Mouse (Mus musculus): ENCODE results near the gene Clic3. TPM values are rescaled to one million over a fixed set of nuclear protein-coding genes. Genes with fewer than 3 reads are reported as not detected.

The Clic3 gene
- polyA plus RNA-seq, 1 experiment: 104 TPM

DNA sequence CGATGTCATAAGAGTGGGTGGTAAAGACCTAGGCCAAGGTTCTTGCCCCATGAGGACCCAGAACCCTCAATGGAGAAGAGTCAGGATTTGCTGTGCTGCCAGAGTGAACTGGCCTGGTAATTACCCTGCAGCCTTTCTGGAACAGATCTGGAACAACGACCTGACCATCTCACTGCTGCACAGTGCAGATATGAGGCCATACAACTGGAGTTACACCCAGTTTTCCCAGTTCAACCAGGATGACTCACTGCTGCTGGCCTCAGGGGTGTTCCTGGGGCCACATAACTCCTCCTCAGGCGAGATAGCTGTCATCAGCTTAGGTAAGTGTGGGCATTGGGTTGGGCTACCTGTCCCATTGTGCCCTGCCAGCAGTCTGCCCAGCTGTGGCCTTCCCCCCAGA lies 46.1 kb downstream of the Clic3 start:
- no peak for TF ChIP-seq CTCF (conservative IDR thresholded peaks at IDR 0.05; ENCODE audit: insufficient read depth, insufficient read length, low read depth, low read length)
- no peak for TF ChIP-seq POLR2A (IDR thresholded peaks at IDR 0.05; ENCODE audit: low read depth, low read length)
- no peak overlapping the region for H3K27ac ChIP-seq (ENCODE audit: insufficient read depth, low read depth, low read length)
- no peaks in the 10 kb centered on the region for H3K27me3 ChIP-seq (replicated peaks; ENCODE audit: control insufficient read depth, insufficient read depth, low read length)
- WGBS: 80% methylated on average over 3 of the region's 3 CpGs
- H3K4me1 ChIP-seq (ENCODE audit: control insufficient read depth, insufficient read depth, low read length): peaks cover 11% of the 10 kb centered on the region; the same call in 1 of the 2 replicates
- DNase-seq: no peak
- no peak overlapping the region for H3K4me3 ChIP-seq (ENCODE audit: insufficient read depth, low read depth, low read length)
- no peaks in the 10 kb centered on the region for H3K36me3 ChIP-seq (ENCODE audit: control insufficient read depth, insufficient read depth, low read length)

DNA sequence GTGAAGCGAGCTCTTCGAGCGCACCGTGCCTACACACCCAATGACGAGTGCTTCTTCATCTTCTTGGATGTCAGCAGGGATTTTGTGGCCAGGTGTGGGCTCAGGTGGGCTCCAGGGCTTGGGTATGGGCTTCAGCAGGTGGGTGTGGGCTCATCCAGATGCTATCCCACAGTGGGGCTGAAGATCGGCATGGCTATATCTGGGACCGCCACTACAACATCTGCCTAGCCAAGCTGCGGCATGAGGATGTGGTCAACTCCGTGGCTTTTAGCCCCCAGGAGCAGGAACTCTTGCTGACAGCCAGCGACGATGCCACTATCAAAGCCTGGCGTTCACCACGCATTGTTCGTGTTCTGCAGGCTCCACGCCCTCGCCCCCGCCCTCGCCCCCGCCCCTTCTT lies 47.9 kb downstream of the Clic3 start:
- Histone ChIP-seq H3K4me1 (ENCODE audit: control insufficient read depth, insufficient read depth, low read length) (peaks cover 11% of the 10 kb centered on the region; the same call in 1 of the 2 replicates), H3K36me3 (ENCODE audit: control insufficient read depth, insufficient read depth, low read length) (no peaks in the 10 kb centered on the region), H3K27me3 (replicated peaks; ENCODE audit: control insufficient read depth, insufficient read depth, low read length) (no peaks in the 10 kb centered on the region), H3K27ac (ENCODE audit: insufficient read depth, low read depth, low read length) (no peak overlapping the region), H3K4me3 (ENCODE audit: insufficient read depth, low read depth, low read length) (no peak overlapping the region)
- 96% methylated on average over 19 of the region's 19 CpGs for WGBS
- TF ChIP-seq POLR2A (IDR thresholded peaks at IDR 0.05; ENCODE audit: low read depth, low read length) (no peak), CTCF (conservative IDR thresholded peaks at IDR 0.05; ENCODE audit: insufficient read depth, insufficient read length, low read depth, low read length) (no peak)
- no peak for DNase-seq

DNA sequence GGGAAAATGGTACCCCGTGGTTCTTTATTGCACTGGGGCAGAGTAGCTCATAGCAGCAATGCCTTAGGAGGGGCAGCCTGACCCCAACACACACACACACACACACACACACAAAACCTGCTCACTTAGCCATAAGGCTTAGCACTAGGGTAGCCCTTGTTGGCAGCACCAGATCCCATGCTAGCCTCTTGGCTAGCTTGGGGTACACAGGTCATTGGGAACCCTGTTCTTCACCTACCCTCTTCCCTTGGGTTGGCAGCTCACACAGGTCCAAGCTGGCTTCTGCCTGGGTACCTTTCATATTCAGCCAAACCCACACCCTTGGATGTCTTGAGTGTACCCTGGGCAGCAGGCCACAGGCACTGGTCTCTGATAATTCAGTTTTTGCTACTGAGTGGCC lies 48.4 kb downstream of the Clic3 start:
- no peak overlapping the region for H3K27ac ChIP-seq (ENCODE audit: insufficient read depth, low read depth, low read length)
- H3K4me1 ChIP-seq (ENCODE audit: control insufficient read depth, insufficient read depth, low read length): peaks cover 9% of the 10 kb centered on the region; the same call in 1 of the 2 replicates
- DNase-seq: no peak
- no peaks in the 10 kb centered on the region for H3K27me3 ChIP-seq (replicated peaks; ENCODE audit: control insufficient read depth, insufficient read depth, low read length)
- no peak overlapping the region for H3K4me3 ChIP-seq (ENCODE audit: insufficient read depth, low read depth, low read length)
- no peaks in the 10 kb centered on the region for H3K36me3 ChIP-seq (ENCODE audit: control insufficient read depth, insufficient read depth, low read length)
- TF ChIP-seq POLR2A (IDR thresholded peaks at IDR 0.05; ENCODE audit: low read depth, low read length) (no peak), CTCF (conservative IDR thresholded peaks at IDR 0.05; ENCODE audit: insufficient read depth, insufficient read length, low read depth, low read length) (no peak)
- WGBS: 79% methylated on average over 1 of the region's 1 CpGs

DNA sequence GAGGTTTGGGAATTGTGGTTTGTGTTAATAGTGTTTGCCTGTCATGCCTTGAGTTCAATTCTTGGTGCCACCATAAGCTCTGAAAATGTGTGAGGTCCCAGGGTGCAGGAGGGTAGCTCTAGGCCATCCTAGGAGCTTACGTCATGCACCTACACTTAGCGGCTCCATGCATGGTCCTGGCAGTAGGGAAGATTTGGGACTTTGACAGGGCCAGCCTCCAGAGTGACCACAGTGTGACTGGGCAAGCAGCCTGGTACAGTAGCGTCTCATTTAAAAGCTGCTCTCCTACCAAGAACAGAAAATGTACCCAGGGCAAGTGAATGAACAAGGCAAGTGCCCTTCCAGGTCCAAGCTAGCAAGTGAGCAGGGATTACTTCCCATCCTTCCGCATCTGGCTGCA lies 49.2 kb downstream of the Clic3 start:
- H3K36me3 ChIP-seq (ENCODE audit: control insufficient read depth, insufficient read depth, low read length): no peaks in the 10 kb centered on the region
- WGBS: 97% methylated on average over 4 of the region's 4 CpGs
- H3K4me1 ChIP-seq (ENCODE audit: control insufficient read depth, insufficient read depth, low read length): 0 out of 2 replicates have a peak, but pooled peaks cover 6% of the 10 kb centered on the region
- no peaks in the 10 kb centered on the region for H3K27me3 ChIP-seq (replicated peaks; ENCODE audit: control insufficient read depth, insufficient read depth, low read length)
- no peak overlapping the region for H3K4me3 ChIP-seq (ENCODE audit: insufficient read depth, low read depth, low read length)
- no peak for DNase-seq
- H3K27ac ChIP-seq (ENCODE audit: insufficient read depth, low read depth, low read length): no peak overlapping the region
- TF ChIP-seq CTCF (conservative IDR thresholded peaks at IDR 0.05; ENCODE audit: insufficient read depth, insufficient read length, low read depth, low read length): no peak
- no peak for TF ChIP-seq POLR2A (IDR thresholded peaks at IDR 0.05; ENCODE audit: low read depth, low read length)

DNA sequence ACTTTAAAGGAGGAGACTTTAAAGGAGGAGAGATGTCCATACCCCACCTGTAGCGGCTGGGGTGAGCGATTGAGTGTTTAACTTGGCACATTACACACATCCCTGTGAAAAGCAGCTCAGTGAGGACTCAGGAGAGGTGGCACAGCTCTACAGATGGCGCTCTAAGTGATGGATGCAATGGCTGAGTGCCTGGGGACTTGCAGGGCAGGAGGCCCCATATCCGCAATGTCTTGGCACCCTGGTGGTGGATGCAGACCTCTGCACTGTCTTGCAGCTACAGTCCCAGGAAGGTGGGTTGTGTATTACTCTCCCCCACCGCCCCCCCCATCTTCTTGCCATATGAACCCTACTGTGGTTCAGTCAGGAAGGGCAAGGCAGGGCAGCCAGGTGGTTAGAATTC lies 50.3 kb downstream of the Clic3 start:
- WGBS: 32% methylated on average over 5 of the region's 5 CpGs
- Histone ChIP-seq H3K4me1 (ENCODE audit: control insufficient read depth, insufficient read depth, low read length) (0 out of 2 replicates have a peak, but pooled peaks cover under 1% of the 10 kb centered on the region), H3K27me3 (replicated peaks; ENCODE audit: control insufficient read depth, insufficient read depth, low read length) (no peaks in the 10 kb centered on the region), H3K4me3 (ENCODE audit: insufficient read depth, low read depth, low read length) (no peak overlapping the region), H3K27ac (ENCODE audit: insufficient read depth, low read depth, low read length) (no peak overlapping the region), H3K36me3 (ENCODE audit: control insufficient read depth, insufficient read depth, low read length) (no peaks in the 10 kb centered on the region)
- TF ChIP-seq CTCF (conservative IDR thresholded peaks at IDR 0.05; ENCODE audit: insufficient read depth, insufficient read length, low read depth, low read length) (peak; percentile 48; the same call in 1 of the 2 replicates), POLR2A (IDR thresholded peaks at IDR 0.05; ENCODE audit: low read depth, low read length) (no peak)
- DNase-seq: peak; percentile 42

Other genes with a start within 250 kb of the Clic3 start
- gene Nelfb, start 245.3 kb upstream of the Clic3 start, polyA plus RNA-seq (2012; rRNA removed): 62.6 and 70.5 TPM in 2 replicates
- gene Stpg3, start 242.2 kb upstream of the Clic3 start, polyA plus RNA-seq (2012; rRNA removed): 0.42 and 0.68 TPM in 2 replicates
- gene Fam166a, start 238.1 kb upstream of the Clic3 start, polyA plus RNA-seq (2012; rRNA removed): 0.55 and 0.58 TPM in 2 replicates
- 313 and 314 TPM in 2 replicates for gene Tubb4b, start 232.1 kb upstream of the Clic3 start, polyA plus RNA-seq (2012; rRNA removed)
- 240 and 299 TPM in 2 replicates for gene Slc34a3, start 222.5 kb upstream of the Clic3 start, polyA plus RNA-seq (2012; rRNA removed)
- 0.06 and 0.12 TPM in 2 replicates for gene Rnf224, start 220.1 kb upstream of the Clic3 start, polyA plus RNA-seq (2012; rRNA removed)
- gene Rnf208, start 214.6 kb upstream of the Clic3 start, polyA plus RNA-seq (2012; rRNA removed): 49.1 and 57.9 TPM in 2 replicates
- gene Cysrt1, start 214.4 kb upstream of the Clic3 start, polyA plus RNA-seq (2012; rRNA removed): 0.66 and 1.2 TPM in 2 replicates
- gene AL732309.1, start 210.0 kb upstream of the Clic3 start, polyA plus RNA-seq (2012; rRNA removed): 13.0 and 15.2 TPM in 2 replicates
- 48.9 and 50.7 TPM in 2 replicates for gene Tmem203, start 201.4 kb upstream of the Clic3 start, polyA plus RNA-seq (2012; rRNA removed)
- 81.0 and 85.4 TPM in 2 replicates for gene Tprn, start 194.2 kb upstream of the Clic3 start, polyA plus RNA-seq (2012; rRNA removed)
- 46.2 and 48.8 TPM in 2 replicates for gene Ssna1, start 184.4 kb upstream of the Clic3 start, polyA plus RNA-seq (2012; rRNA removed)
- 82.6 and 92.3 TPM in 2 replicates for gene Anapc2, start 184.4 kb upstream of the Clic3 start, polyA plus RNA-seq (2012; rRNA removed)
- not detected in 2 replicates for gene Tmem210, start 168.7 kb upstream of the Clic3 start, polyA plus RNA-seq (2012; rRNA removed)
- gene Lrrc26, start 166.9 kb upstream of the Clic3 start, polyA plus RNA-seq (2012; rRNA removed): 2.7 and 3.0 TPM in 2 replicates
- gene Grin1, start 137.7 kb upstream of the Clic3 start, polyA plus RNA-seq (2012; rRNA removed): 0.34 and 0.41 TPM in 2 replicates
- 16.6 and 19.6 TPM in 2 replicates for gene Man1b1, start 124.5 kb upstream of the Clic3 start, polyA plus RNA-seq (2012; rRNA removed)
- 167 and 171 TPM in 2 replicates for gene Dpp7, start 100.5 kb upstream of the Clic3 start, polyA plus RNA-seq (2012; rRNA removed)
- gene Uap1l1, start 91.2 kb upstream of the Clic3 start, polyA plus RNA-seq (2012; rRNA removed): 125 and 133 TPM in 2 replicates
- 0.20 and 0.34 TPM in 2 replicates for gene Sapcd2, start 84.5 kb upstream of the Clic3 start, polyA plus RNA-seq (2012; rRNA removed)
- gene Entpd2, start 61.0 kb upstream of the Clic3 start, polyA plus RNA-seq (2012; rRNA removed): 18.8 and 23.8 TPM in 2 replicates
- gene Npdc1, start 57.5 kb upstream of the Clic3 start, polyA plus RNA-seq (2012; rRNA removed): 73.7 and 99.5 TPM in 2 replicates
- 0.19 and 0.80 TPM in 2 replicates for gene Fut7, start 33.6 kb upstream of the Clic3 start, polyA plus RNA-seq (2012; rRNA removed)
- gene Abca2, start 28.1 kb upstream of the Clic3 start, polyA plus RNA-seq (2012; rRNA removed): 51.0 and 64.0 TPM in 2 replicates
- gene Paxx, start 4.3 kb downstream of the Clic3 start, polyA plus RNA-seq (2012; rRNA removed): 49.0 and 53.2 TPM in 2 replicates
- gene Ptgds, start 13.2 kb downstream of the Clic3 start, polyA plus RNA-seq (2012; rRNA removed): 47.2 and 51.6 TPM in 2 replicates
- gene Lcn12, start 37.1 kb downstream of the Clic3 start, polyA plus RNA-seq (2012; rRNA removed): 0.18 TPM in 1 of 2 replicates, not detected in the other
- gene Fbxw5, start 43.9 kb downstream of the Clic3 start, polyA plus RNA-seq (2012; rRNA removed): 39.6 and 48.4 TPM in 2 replicates
- gene C8g, start 44.9 kb downstream of the Clic3 start, polyA plus RNA-seq (2012; rRNA removed): 20.6 and 22.0 TPM in 2 replicates
- gene Traf2, start 90.1 kb downstream of the Clic3 start, polyA plus RNA-seq (2012; rRNA removed): 14.8 and 15.3 TPM in 2 replicates
- gene Edf1, start 101.0 kb downstream of the Clic3 start, polyA plus RNA-seq (2012; rRNA removed): 195 and 198 TPM in 2 replicates
- gene Mamdc4, start 118.0 kb downstream of the Clic3 start, polyA plus RNA-seq (2012; rRNA removed): 1.3 and 2.3 TPM in 2 replicates
- gene Phpt1, start 118.4 kb downstream of the Clic3 start, polyA plus RNA-seq (2012; rRNA removed): 74.9 and 92.3 TPM in 2 replicates
- 0.36 and 0.62 TPM in 2 replicates for gene Ajm1, start 124.9 kb downstream of the Clic3 start, polyA plus RNA-seq (2012; rRNA removed)
- gene Rabl6, start 151.7 kb downstream of the Clic3 start, polyA plus RNA-seq (2012; rRNA removed): 53.8 and 58.9 TPM in 2 replicates
- gene Ccdc183, start 160.8 kb downstream of the Clic3 start, polyA plus RNA-seq (2012; rRNA removed): 0.03 TPM in 1 of 2 replicates, not detected in the other
- gene Tmem141, start 165.2 kb downstream of the Clic3 start, polyA plus RNA-seq (2012; rRNA removed): 37.7 and 43.2 TPM in 2 replicates
- gene Fcna, start 171.2 kb downstream of the Clic3 start, polyA plus RNA-seq (2012; rRNA removed): 1.7 and 3.4 TPM in 2 replicates
- not detected in 2 replicates for gene Lcn8, start 196.3 kb downstream of the Clic3 start, polyA plus RNA-seq (2012; rRNA removed)
- gene Lcn5, start 201.1 kb downstream of the Clic3 start, polyA plus RNA-seq (2012; rRNA removed): not detected in 2 replicates
- not detected in 2 replicates for gene Lcn6, start 219.9 kb downstream of the Clic3 start, polyA plus RNA-seq (2012; rRNA removed)
- gene Lcn10, start 225.9 kb downstream of the Clic3 start, polyA plus RNA-seq (2012; rRNA removed): not detected in 2 replicates
- not detected in 2 replicates for gene Obp2a, start 243.2 kb downstream of the Clic3 start, polyA plus RNA-seq (2012; rRNA removed)
- gene Bmyc, start 249.9 kb downstream of the Clic3 start, polyA plus RNA-seq (2012; rRNA removed): 14.0 and 14.2 TPM in 2 replicates